Mouse (Mus musculus): ENCODE data around the gene Gm8206.
A peak's percentile ranks its signal among the peaks of the same experiment; 100 is the strongest.
"Not testable (repeated sequence)": the region's sequence is repeated elsewhere in the genome, so short reads cannot be mapped to it uniquely, and the experiment has no call there.

Gm8206 gene

GRCm38 (mm10) chr14:6093842-6094241 lies at the start of gene Gm8206:
Gene Gm8206, minus strand, starts transcription at chr14:6093942.
- DNase-seq (ENCODE audit: low spot score), result not testable (repeated sequence)

GRCm38 (mm10) chr14:6125707-6126106 lies 32.0 kb upstream of the Gm8206 start, which contains the start of gene Gm3476:
Gene Gm3476, minus strand, starts transcription at chr14:6125807.
- DNase-seq (ENCODE audit: low spot score), result not testable (repeated sequence)

- DNase-seq (ENCODE audit: low spot score), result peak; percentile 65
Measured at GRCm38 (mm10) chr14:6108272-6108925, 14.7 kb upstream of the Gm8206 start, which contains the start of gene Gm3468. Gene Gm3468, minus strand, starts transcription at chr14:6108665.

- DNase-seq (ENCODE audit: low spot score), result peak; percentile 0
Measured at GRCm38 (mm10) chr14:6107500-6107899, 13.8 kb upstream of the Gm8206 start.

- DNase-seq (ENCODE audit: low spot score), result not testable (repeated sequence)
Measured at GRCm38 (mm10) chr14:6058167-6058566, 35.6 kb downstream of the Gm8206 start, which contains the start of gene Gm6337. Gene Gm6337, minus strand, starts transcription at chr14:6058267.

- DNase-seq (ENCODE audit: low spot score), result not testable (repeated sequence)
Measured at GRCm38 (mm10) chr14:5987136-5987535, 106.6 kb downstream of the Gm8206 start.

GRCm38 (mm10) chr14:5979037-5979436 lies 114.7 kb downstream of the Gm8206 start, which contains the start of gene Gm3453:
Gene Gm3453, minus strand, starts transcription at chr14:5979137.
- DNase-seq (ENCODE audit: low spot score), result not testable (repeated sequence)
